Comparison of ENCODE assay signal across 9 mouse cellular contexts in the genomic region with DNA sequence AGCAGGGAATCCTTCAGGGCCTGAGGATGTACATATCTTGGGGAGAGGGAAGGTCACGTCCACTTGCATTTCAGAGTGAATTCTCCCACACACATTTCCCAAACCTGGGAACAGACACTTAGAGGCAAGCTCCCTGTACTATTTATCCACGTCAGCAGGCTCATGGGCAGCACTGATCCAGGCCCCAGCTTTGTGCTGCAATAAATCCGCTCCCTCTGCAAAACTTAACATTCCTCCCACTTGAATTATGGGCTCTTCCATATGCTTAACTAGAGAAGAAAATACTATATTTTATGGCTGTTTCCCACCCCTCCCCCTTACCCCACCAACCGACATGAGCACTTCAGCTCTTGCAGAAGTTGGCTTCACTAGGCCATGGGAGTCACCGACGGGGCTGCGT. TPM values are rescaled to one million over a fixed set of nuclear protein-coding genes. Genes with fewer than 3 reads are reported as not detected.
A peak's percentile ranks its signal among the peaks of the same experiment; 100 is the strongest.
DNase-seq lines count a peak whose midpoint lies in the region; ATAC-seq and TF ChIP-seq lines count a peak whose summit lies in the region.
"Had no signal": no experiment of that assay in that cellular context is flagged by ENCODE, and none has a peak within 500 bp of the region (broad histone marks: within the 10 kb centered on the region; RNA-seq: fewer than 3 reads in every experiment).

No protein-coding gene starts in this region.

- no peak overlapping the region for H3K9ac ChIP-seq in heart, embryonic 13.5 days
- no peak overlapping the region for H3K9ac ChIP-seq in lung, embryonic 14.5 days
- no peak overlapping the region for H3K9ac ChIP-seq in lung, postnatal 0 days (replicated peaks; ENCODE audit: low read depth)
- no peak overlapping the region for H3K9ac ChIP-seq in stomach, embryonic 16.5 days (ENCODE audit: low read length)

- no peaks in the 10 kb centered on the region for H3K36me3 ChIP-seq in heart, embryonic 13.5 days
- H3K36me3 ChIP-seq in lung, embryonic 14.5 days (ENCODE audit: insufficient read depth), result no peaks in the 10 kb centered on the region
- no peaks in the 10 kb centered on the region for H3K36me3 ChIP-seq in lung, postnatal 0 days (ENCODE audit: insufficient read depth, low read length)
- 0 out of 2 replicates have a peak, but pooled peaks cover 3% of the 10 kb centered on the region for H3K36me3 ChIP-seq in limb, embryonic 10.5 days
- no peaks in the 10 kb centered on the region for H3K36me3 ChIP-seq in stomach, embryonic 16.5 days (ENCODE audit: control insufficient read depth, insufficient read depth, low read length)

- intact Hi-C loops in heart, postnatal 10 days (cut with DNase I), result no loop called here
- intact Hi-C loops in gastrocnemius, postnatal 14 days (cut with DNase I; ENCODE audit: low total_unique reads), result no loop called here

- no peak for ATAC-seq in heart, embryonic 13.5 days (ENCODE audit: extremely low read depth, insufficient number of reproducible peaks, low FRiP score, low TSS enrichment)
- no peak for ATAC-seq in lung, embryonic 14.5 days (ENCODE audit: insufficient read depth)
- no peak for ATAC-seq in lung, postnatal 0 days
- ATAC-seq in stomach, embryonic 16.5 days (ENCODE audit: insufficient read depth, low FRiP score), result no peak; the same call in 1 of the 2 replicates

- TF ChIP-seq CTCF in lung, embryonic 14.5 days (IDR thresholded peaks at IDR 0.05; ENCODE audit: low read depth), result no peak
- TF ChIP-seq CTCF in lung, postnatal 0 days (IDR thresholded peaks at IDR 0.05), result no peak

- no peak for DNase-seq in heart, postnatal 10 days
- DNase-seq in lung, embryonic 14.5 days, result peak; percentile 21
- no peak for DNase-seq in lung, postnatal 0 days (ENCODE audit: low spot score)
- DNase-seq in limb, embryonic 10.5 days (ENCODE audit: low spot score), result no peak
- no peak for DNase-seq in gastrocnemius, postnatal 14 days
- DNase-seq: cerebellum, adult 2 months; kidney, adult 18-20 months had no signal

- peak overlapping the region; percentile 67 for H3K27ac ChIP-seq in heart, embryonic 13.5 days (replicated peaks)
- H3K27ac ChIP-seq in lung, embryonic 14.5 days (ENCODE audit: low read depth), result peak overlapping the region; percentile 33; the same call in 1 of the 2 replicates
- no peak overlapping the region for H3K27ac ChIP-seq in lung, postnatal 0 days (ENCODE audit: low read length)
- H3K27ac ChIP-seq in limb, embryonic 10.5 days, result peak overlapping the region; percentile 73
- H3K27ac ChIP-seq in stomach, embryonic 16.5 days (ENCODE audit: low read length), result peak overlapping the region; percentile 48

- peaks cover 3% of the 10 kb centered on the region; the same call in 1 of the 2 replicates for H3K27me3 ChIP-seq in heart, embryonic 13.5 days (replicated peaks)
- no peaks in the 10 kb centered on the region for H3K27me3 ChIP-seq in lung, embryonic 14.5 days (ENCODE audit: insufficient read depth, low read length)
- no peaks in the 10 kb centered on the region for H3K27me3 ChIP-seq in lung, postnatal 0 days (replicated peaks; ENCODE audit: insufficient read depth, low read length)
- H3K27me3 ChIP-seq in limb, embryonic 10.5 days (ENCODE audit: low read depth, poor library complexity, severe bottlenecking), result no peaks in the 10 kb centered on the region
- H3K27me3 ChIP-seq in stomach, embryonic 16.5 days (ENCODE audit: control insufficient read depth, insufficient read depth, low read length), result no peaks in the 10 kb centered on the region

- TF ChIP-seq EP300 in lung, postnatal 0 days (IDR thresholded peaks at IDR 0.05), result no peak

- 61% methylated on average over 7 of the region's 7 CpGs for WGBS in heart, embryonic 13.5 days
- WGBS in lung, embryonic 14.5 days, result 56% methylated on average over 7 of the region's 7 CpGs
- 56% methylated on average over 7 of the region's 7 CpGs for WGBS in lung, postnatal 0 days
- 40% methylated on average over 7 of the region's 7 CpGs for WGBS in limb, embryonic 10.5 days
- WGBS in stomach, embryonic 16.5 days, result 46% methylated on average over 7 of the region's 7 CpGs

- no peak overlapping the region for H3K4me2 ChIP-seq in heart, embryonic 13.5 days
- no peak overlapping the region for H3K4me2 ChIP-seq in lung, embryonic 14.5 days
- H3K4me2 ChIP-seq in lung, postnatal 0 days (replicated peaks; ENCODE audit: low read depth, low read length), result no peak overlapping the region
- H3K4me2 ChIP-seq in stomach, embryonic 16.5 days (ENCODE audit: low read depth, low read length), result no peak overlapping the region

- H3K4me3 ChIP-seq in heart, embryonic 13.5 days, result no peak overlapping the region
- H3K4me3 ChIP-seq in lung, embryonic 14.5 days (ENCODE audit: low read depth, low read length), result no peak overlapping the region
- H3K4me3 ChIP-seq in lung, postnatal 0 days (ENCODE audit: low read depth, low read length), result no peak overlapping the region
- H3K4me3 ChIP-seq in limb, embryonic 10.5 days, result no peak overlapping the region
- no peak overlapping the region for H3K4me3 ChIP-seq in stomach, embryonic 16.5 days (replicated peaks; ENCODE audit: low read length)

- no peaks in the 10 kb centered on the region for H3K9me3 ChIP-seq in heart, embryonic 13.5 days
- H3K9me3 ChIP-seq in lung, embryonic 14.5 days (ENCODE audit: low read depth, low read length), result no peaks in the 10 kb centered on the region
- no peaks in the 10 kb centered on the region for H3K9me3 ChIP-seq in lung, postnatal 0 days (ENCODE audit: low read length)
- no peaks in the 10 kb centered on the region for H3K9me3 ChIP-seq in limb, embryonic 10.5 days (replicated peaks)
- H3K9me3 ChIP-seq in stomach, embryonic 16.5 days (replicated peaks; ENCODE audit: control insufficient read depth, low read length), result no peaks in the 10 kb centered on the region

- peaks cover 57% of the 10 kb centered on the region for H3K4me1 ChIP-seq in heart, embryonic 13.5 days
- peaks cover 13% of the 10 kb centered on the region; the same call in 1 of the 2 replicates for H3K4me1 ChIP-seq in lung, embryonic 14.5 days (ENCODE audit: insufficient read depth)
- no peaks in the 10 kb centered on the region; the same call in 1 of the 2 replicates for H3K4me1 ChIP-seq in lung, postnatal 0 days (ENCODE audit: insufficient read depth, low read depth, low read length)
- H3K4me1 ChIP-seq in limb, embryonic 10.5 days, result peaks cover 72% of the 10 kb centered on the region
- peaks cover 30% of the 10 kb centered on the region for H3K4me1 ChIP-seq in stomach, embryonic 16.5 days (ENCODE audit: control insufficient read depth, insufficient read depth, low read length)

RNA-seq across cellular contexts. Expression of a gene that starts 32.0 kb away (rescaled TPM):
- 21.7 and 24.8 TPM in 2 replicates for polyA plus RNA-seq in heart, embryonic 13.5 days (2015; fragmentation: Nextera tagmentation; extraction: Ambion mirVana)
- 10 to 100 TPM in 1 of 2 experiments, 1 to 10 TPM in 1; 8.5 to 14.8 TPM for total RNA-seq in heart, postnatal 10 days (2021)
- polyA plus RNA-seq in lung, embryonic 14.5 days (2014; fragmentation: Nextera tagmentation; extraction: Ambion mirVana), result 34.1 and 34.8 TPM in 2 replicates
- 12.9 and 22.7 TPM in 2 replicates for polyA plus RNA-seq in lung, postnatal 0 days (2015; fragmentation: Nextera tagmentation; extraction: Ambion mirVana)
- 53.3 and 53.6 TPM in 2 replicates for polyA plus RNA-seq in limb, embryonic 10.5 days (2016; fragmentation: Nextera tagmentation; extraction: Ambion mirVana)
- polyA plus RNA-seq in stomach, embryonic 16.5 days (2015; fragmentation: Nextera tagmentation; extraction: Ambion mirVana), result 32.4 and 34.9 TPM in 2 replicates
- total RNA-seq in gastrocnemius, postnatal 14 days (2021), result 1 to 10 TPM; 2.9 to 4.4 TPM
